Mouse (Mus musculus) E14TG2a.4 (cell line): ENCODE results near the gene Gm49369.

Experiments used
- CTCF ChIP-seq: conservative IDR thresholded peaks from 2 replicates; pipeline ENCODE4 v1.5.1; 2014; ENCODE audit warnings: low read length
- NANOG ChIP-seq: IDR thresholded peaks from 2 replicates; pipeline ENCODE4 v1.6.1; 2014; ENCODE audit warnings: borderline replicate concordance, low read length, mixed read lengths
- POU5F1 ChIP-seq: IDR thresholded peaks from 2 replicates; pipeline ENCODE4 v1.6.1; 2014; ENCODE audit warnings: low read length, borderline replicate concordance

GRCm38 (mm10) chr7:142382567-142382966, at the start of gene Gm49369:
- TF ChIP-seq CTCF (no peak), NANOG (no peak), POU5F1 (no peak)
